Mouse (Mus musculus) erythroblast, adult 5-6 weeks (primary cell): ENCODE data around the gene Cd244a. TPM values are rescaled to one million over a fixed set of nuclear protein-coding genes. Genes with fewer than 3 reads are reported as not detected.
A peak's percentile ranks its signal among the peaks of the same experiment; 100 is the strongest.

Source experiments
- ATAC-seq: replicated peaks from 2 replicates; pipeline ENCODE4 v1.8.0; 2016; ENCODE audit warnings: moderate number of reproducible peaks, mild to moderate bottlenecking, moderate TSS enrichment, inconsistent platforms; ENCODE audit not compliant: poor library complexity, low FRiP score, severe bottlenecking
- total RNA-seq, 2 experiments: library from RNA; stranded (forward) in 1 of 2; stranded (reverse) in 1 of 2; fragments of 150-400 nt in 1 of 2; fragments of 200-764, 138-1000 nt in 1 of 2; gene quantifications; 2 replicates each; pipeline versions ENCODE4 v1.2.3 to v1.2.4; 2015 to 2017; ENCODE audit warnings: low replicate concordance in 2 of 2

The Cd244a gene
- total RNA-seq, 2 experiments from 2014 or later = 3.1 to 8.3 TPM

GRCm38 (mm10) chr1:171566777-171567176 lies 7.8 kb downstream of the Cd244a start:
- 0 out of 2 replicates have a peak, but pooled peaks have one; percentile 55 for ATAC-seq

- ATAC-seq = no peak
Measured at GRCm38 (mm10) chr1:171568436-171568835, 9.4 kb downstream of the Cd244a start.

- ATAC-seq = no peak
Measured at GRCm38 (mm10) chr1:171577168-171577567, 18.2 kb downstream of the Cd244a start.

- no peak for ATAC-seq
Measured at GRCm38 (mm10) chr1:171584584-171584983, 25.6 kb downstream of the Cd244a start.

- no peak for ATAC-seq
Measured at GRCm38 (mm10) chr1:171604686-171605085, 45.7 kb downstream of the Cd244a start.

- ATAC-seq = no peak
Measured at GRCm38 (mm10) chr1:171606656-171607055, 47.7 kb downstream of the Cd244a start.

GRCm38 (mm10) chr1:171607176-171607575 lies 48.2 kb downstream of the Cd244a start, which contains the start of gene Ly9:
TSS of gene Ly9 (minus strand) at chr1:171607410.
- no peak for ATAC-seq

GRCm38 (mm10) chr1:171610026-171610425 lies 51.0 kb downstream of the Cd244a start:
- ATAC-seq = peak; percentile 84

GRCm38 (mm10) chr1:171610781-171611180 lies 51.8 kb downstream of the Cd244a start:
- ATAC-seq = no peak

- no peak for ATAC-seq
Measured at GRCm38 (mm10) chr1:171613962-171614361, 55.0 kb downstream of the Cd244a start.

- ATAC-seq = no peak
Measured at GRCm38 (mm10) chr1:171616881-171617515, 58.0 kb downstream of the Cd244a start.

- no peak for ATAC-seq
Measured at GRCm38 (mm10) chr1:171619001-171619400, 60.0 kb downstream of the Cd244a start.

GRCm38 (mm10) chr1:171619645-171620044 lies 60.7 kb downstream of the Cd244a start:
- no peak for ATAC-seq

GRCm38 (mm10) chr1:171620091-171620490 lies 61.1 kb downstream of the Cd244a start:
- ATAC-seq = no peak

GRCm38 (mm10) chr1:171627801-171628200 lies 68.8 kb downstream of the Cd244a start:
- ATAC-seq = no peak

- no peak for ATAC-seq
Measured at GRCm38 (mm10) chr1:171629168-171629567, 70.2 kb downstream of the Cd244a start.

- ATAC-seq = no peak
Measured at GRCm38 (mm10) chr1:171630041-171630440, 71.0 kb downstream of the Cd244a start.

GRCm38 (mm10) chr1:171630912-171631311 lies 71.9 kb downstream of the Cd244a start:
- no peak for ATAC-seq

- ATAC-seq = no peak
Measured at GRCm38 (mm10) chr1:171631447-171631846, 72.5 kb downstream of the Cd244a start.

- no peak for ATAC-seq
Measured at GRCm38 (mm10) chr1:171635696-171636095, 76.7 kb downstream of the Cd244a start.

GRCm38 (mm10) chr1:171637101-171637500 lies 78.1 kb downstream of the Cd244a start:
- ATAC-seq = no peak

- no peak for ATAC-seq
Measured at GRCm38 (mm10) chr1:171638686-171639085, 79.7 kb downstream of the Cd244a start.
